Mouse (Mus musculus) midbrain, embryonic 12.5 days (tissue): ENCODE measurements at regions not wholly inside any gene's neighbourhood (a gene's known extent, or its start where the extent isn't known, plus 50 kb on each side); places are given as distances from the start of the nearest gene placed in this dataset.

Experiments
- ATAC-seq: fragments of 200-750 bp; cut with Nextera tagmentation; 2 replicates; pipeline ENCODE4 v1.8.0; 2017; ENCODE audit warnings: low read depth, moderate TSS enrichment, moderate library complexity; ENCODE audit not compliant: low FRiP score
- H3K27ac ChIP-seq: fragments of 300-500 bp; sonication (generic); replicated peaks from 2 replicates; pipeline ENCODE4 v1.5.1; 2016; ENCODE audit warnings: mild to moderate bottlenecking
- H3K27me3 ChIP-seq: fragments of 300-500 bp; sonication (generic); 2 replicates; pipeline ENCODE4 v1.6.1; 2016; ENCODE audit warnings: mild to moderate bottlenecking
- H3K36me3 ChIP-seq: fragments of 300-500 bp; sonication (generic); 2 replicates; pipeline ENCODE4 v1.6.1; 2016
- H3K4me1 ChIP-seq: fragments of 300-500 bp; sonication (generic); 2 replicates; pipeline ENCODE4 v1.6.1; 2016
- H3K4me2 ChIP-seq: fragments of 300-500 bp; sonication (generic); replicated peaks from 2 replicates; pipeline ENCODE4 v1.6.1; 2016; ENCODE audit warnings: mild to moderate bottlenecking, moderate library complexity
- H3K4me3 ChIP-seq: fragments of 300-500 bp; sonication (generic); 2 replicates; pipeline ENCODE4 v1.5.1; 2016; ENCODE audit warnings: mild to moderate bottlenecking
- H3K9ac ChIP-seq: fragments of 300-500 bp; sonication (generic); replicated peaks from 2 replicates; pipeline ENCODE4 v1.6.1; 2016; ENCODE audit warnings: mild to moderate bottlenecking, moderate library complexity
- H3K9me3 ChIP-seq: fragments of 300-500 bp; sonication (generic); 2 replicates; pipeline ENCODE4 v1.6.1; 2016; ENCODE audit warnings: mild to moderate bottlenecking
- WGBS: fragments of 180-500 bp; shearing (Covaris S2); methylation state at CpG from one replicate; pipeline ENCODE4 v1.1.7; 2016; 5-methylcytosine and 5-hydroxymethylcytosine counted together

- no peak overlapping the region for H3K4me3 ChIP-seq
- no peaks in the 10 kb centered on the region for H3K9me3 ChIP-seq
- H3K36me3 ChIP-seq: no peaks in the 10 kb centered on the region
- H3K4me2 ChIP-seq: no peak overlapping the region
- WGBS: 77% methylated on average over 10 of the region's 10 CpGs
- H3K4me1 ChIP-seq: no peaks in the 10 kb centered on the region
- no peak for ATAC-seq
- no peaks in the 10 kb centered on the region for H3K27me3 ChIP-seq
- no peak overlapping the region for H3K27ac ChIP-seq
- H3K9ac ChIP-seq: no peak overlapping the region
Observed at GRCm38 (mm10) chr10:9005140-9005909, 119.5 kb upstream of the Sash1 start.

DNA sequence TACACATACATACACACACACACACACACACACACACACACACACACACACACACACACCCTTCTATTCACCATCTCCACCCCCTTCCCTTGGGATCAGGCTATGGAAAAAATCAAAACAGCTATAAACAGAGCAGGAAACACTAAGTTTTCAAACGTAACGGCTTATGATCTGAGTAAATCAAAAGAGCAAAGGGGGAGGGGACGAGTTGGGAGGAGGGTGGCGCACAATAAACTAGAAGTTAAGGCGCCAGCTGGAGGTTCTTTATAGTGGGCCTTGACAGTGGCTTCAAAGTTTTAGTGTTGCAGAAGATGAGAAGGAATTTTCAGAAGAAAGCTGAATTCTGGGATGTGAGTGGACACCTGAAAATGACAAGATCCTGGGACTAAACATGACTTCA lies 116.4 kb upstream of the Sash1 start:
- peaks cover 6% of the 10 kb centered on the region; the same call in 1 of the 2 replicates for H3K4me1 ChIP-seq
- H3K27ac ChIP-seq: no peak overlapping the region
- 89% methylated on average over 5 of the region's 5 CpGs for WGBS
- H3K4me3 ChIP-seq: no peak overlapping the region
- no peak overlapping the region for H3K9ac ChIP-seq
- no peaks in the 10 kb centered on the region for H3K36me3 ChIP-seq
- no peak overlapping the region for H3K4me2 ChIP-seq
- H3K9me3 ChIP-seq: no peaks in the 10 kb centered on the region
- no peaks in the 10 kb centered on the region for H3K27me3 ChIP-seq
- ATAC-seq: no peak

GRCm38 (mm10) chr10:8998758-8999398 lies 113.0 kb upstream of the Sash1 start:
- Histone ChIP-seq H3K4me3 (no peak overlapping the region), H3K36me3 (no peaks in the 10 kb centered on the region), H3K9ac (no peak overlapping the region), H3K4me1 (peaks cover 6% of the 10 kb centered on the region; the same call in 1 of the 2 replicates), H3K4me2 (no peak overlapping the region), H3K9me3 (no peaks in the 10 kb centered on the region), H3K27ac (no peak overlapping the region), H3K27me3 (no peaks in the 10 kb centered on the region; the same call in 1 of the 2 replicates)
- ATAC-seq: peak; percentile 63; the same call in 1 of the 2 replicates
- WGBS: 33% methylated on average over 5 of the region's 5 CpGs

DNA sequence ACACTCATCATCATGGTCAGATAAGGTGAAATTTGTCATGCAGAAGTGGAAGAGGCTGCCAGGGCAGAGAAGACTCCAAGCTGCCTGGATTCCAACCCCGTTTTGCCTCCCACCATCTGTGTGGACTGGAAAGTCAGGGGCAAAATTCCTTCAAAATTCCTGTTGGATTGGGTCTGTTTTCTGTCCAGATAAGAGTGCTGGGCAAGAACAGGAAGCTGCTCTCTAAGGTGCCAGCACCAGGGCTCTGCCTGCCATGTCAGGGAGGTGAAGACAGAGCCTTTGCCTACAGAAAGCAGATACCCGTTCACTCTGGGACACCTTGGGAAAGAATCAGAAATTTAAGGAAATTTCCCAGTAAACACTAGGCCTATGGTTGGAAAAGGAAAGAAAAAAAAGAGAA lies 112.5 kb upstream of the Sash1 start:
- peaks cover 6% of the 10 kb centered on the region; the same call in 1 of the 2 replicates for H3K4me1 ChIP-seq
- H3K4me2 ChIP-seq: no peak overlapping the region
- no peaks in the 10 kb centered on the region; the same call in 1 of the 2 replicates for H3K27me3 ChIP-seq
- 70% methylated on average over 2 of the region's 2 CpGs for WGBS
- H3K9ac ChIP-seq: no peak overlapping the region
- no peaks in the 10 kb centered on the region for H3K9me3 ChIP-seq
- H3K27ac ChIP-seq: no peak overlapping the region
- H3K36me3 ChIP-seq: no peaks in the 10 kb centered on the region
- no peak overlapping the region for H3K4me3 ChIP-seq
- ATAC-seq: no peak

GRCm38 (mm10) chr10:8995097-8995496 lies 109.2 kb upstream of the Sash1 start:
- no peaks in the 10 kb centered on the region for H3K9me3 ChIP-seq
- peaks cover 11% of the 10 kb centered on the region for H3K4me1 ChIP-seq
- WGBS: 65% methylated on average over 3 of the region's 3 CpGs
- no peak overlapping the region for H3K9ac ChIP-seq
- no peaks in the 10 kb centered on the region; the same call in 1 of the 2 replicates for H3K27me3 ChIP-seq
- no peaks in the 10 kb centered on the region for H3K36me3 ChIP-seq
- ATAC-seq: no peak
- no peak overlapping the region for H3K27ac ChIP-seq
- no peak overlapping the region for H3K4me3 ChIP-seq
- no peak overlapping the region for H3K4me2 ChIP-seq

DNA sequence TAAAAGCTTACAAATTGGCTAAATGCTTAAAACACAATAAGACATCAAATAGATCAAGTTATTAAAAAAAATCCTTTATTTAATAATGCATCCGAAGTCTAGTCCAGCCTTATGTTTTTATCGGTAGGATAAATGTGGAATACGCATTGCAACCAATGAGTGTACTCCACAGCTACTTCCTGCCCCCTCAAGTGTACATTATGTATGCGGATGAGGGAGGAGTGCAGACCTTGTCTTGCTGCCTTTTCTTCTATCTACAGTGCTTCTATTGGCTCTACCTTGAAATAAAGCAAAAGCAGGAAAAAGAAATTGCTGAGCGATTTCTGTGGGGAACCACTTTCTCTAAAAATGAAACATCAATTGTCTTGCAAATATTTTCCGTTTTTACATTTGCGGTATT lies 100.5 kb upstream of the Sash1 start:
- Histone ChIP-seq H3K27ac (no peak overlapping the region), H3K9ac (no peak overlapping the region), H3K36me3 (no peaks in the 10 kb centered on the region), H3K4me2 (no peak overlapping the region), H3K27me3 (no peaks in the 10 kb centered on the region), H3K4me3 (no peak overlapping the region), H3K9me3 (no peaks in the 10 kb centered on the region), H3K4me1 (no peaks in the 10 kb centered on the region)
- 83% methylated on average over 7 of the region's 7 CpGs for WGBS
- no peak for ATAC-seq

DNA sequence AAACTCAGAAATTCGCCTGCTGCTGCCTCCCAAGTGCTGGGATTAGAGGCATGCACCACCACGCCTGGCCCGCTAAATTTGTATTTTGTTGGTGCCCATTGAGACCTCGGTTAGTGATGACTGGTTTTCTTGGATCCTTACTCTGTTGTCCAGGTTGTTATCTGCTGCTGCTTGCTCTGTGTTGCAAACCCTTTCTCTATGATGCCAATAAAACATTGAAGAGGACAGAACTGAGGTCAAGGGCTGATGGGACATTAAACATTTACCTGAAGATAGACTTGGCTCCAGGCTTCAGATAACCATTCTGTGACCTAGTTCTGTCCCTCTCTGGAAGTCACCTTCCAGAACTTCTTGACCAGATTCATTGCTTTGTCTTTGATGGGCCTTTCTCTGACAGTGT lies 97.5 kb upstream of the Sash1 start:
- no peak overlapping the region for H3K9ac ChIP-seq
- H3K27me3 ChIP-seq: no peaks in the 10 kb centered on the region
- ATAC-seq: no peak
- H3K36me3 ChIP-seq: no peaks in the 10 kb centered on the region
- no peak overlapping the region for H3K27ac ChIP-seq
- no peaks in the 10 kb centered on the region for H3K4me1 ChIP-seq
- no peaks in the 10 kb centered on the region for H3K9me3 ChIP-seq
- no peak overlapping the region for H3K4me3 ChIP-seq
- whole genome bisulfite sequencing: 81% methylated on average over 4 of the region's 4 CpGs
- H3K4me2 ChIP-seq: no peak overlapping the region

DNA sequence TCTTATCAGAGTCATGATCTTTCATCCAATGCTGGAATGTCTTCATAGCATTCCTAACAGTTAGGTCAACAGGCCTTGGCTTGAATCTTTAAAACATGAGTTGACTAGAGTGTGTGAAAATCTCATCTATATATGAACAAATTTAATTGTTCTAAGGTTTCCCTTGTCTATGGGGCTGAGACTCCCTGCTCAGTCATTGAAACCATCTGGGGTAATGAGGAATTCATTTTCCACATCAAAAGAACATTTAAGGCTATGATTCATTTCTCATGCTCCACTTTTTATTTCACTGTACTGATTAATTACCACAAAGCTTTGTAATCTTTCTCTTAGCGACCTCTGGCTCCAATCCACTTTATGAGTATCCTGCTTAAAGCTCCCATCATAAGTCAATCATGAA lies 94.7 kb upstream of the Sash1 start:
- Histone ChIP-seq H3K9ac (no peak overlapping the region), H3K4me1 (no peaks in the 10 kb centered on the region), H3K27me3 (no peaks in the 10 kb centered on the region), H3K9me3 (no peaks in the 10 kb centered on the region), H3K27ac (no peak overlapping the region), H3K4me2 (no peak overlapping the region), H3K4me3 (no peak overlapping the region), H3K36me3 (no peaks in the 10 kb centered on the region)
- WGBS: 77% methylated on average over 1 of the region's 1 CpGs
- ATAC-seq: no peak

GRCm38 (mm10) chr10:8978595-8978994 lies 92.7 kb upstream of the Sash1 start:
- Histone ChIP-seq H3K4me2 (no peak overlapping the region), H3K9ac (no peak overlapping the region), H3K27ac (no peak overlapping the region), H3K4me3 (no peak overlapping the region), H3K4me1 (no peaks in the 10 kb centered on the region), H3K27me3 (no peaks in the 10 kb centered on the region), H3K9me3 (no peaks in the 10 kb centered on the region), H3K36me3 (no peaks in the 10 kb centered on the region)
- no peak for ATAC-seq
- WGBS: 95% methylated on average over 3 of the region's 3 CpGs

- Histone ChIP-seq H3K9me3 (no peaks in the 10 kb centered on the region), H3K36me3 (no peaks in the 10 kb centered on the region), H3K27me3 (no peaks in the 10 kb centered on the region), H3K4me1 (no peaks in the 10 kb centered on the region), H3K4me3 (no peak overlapping the region), H3K9ac (no peak overlapping the region), H3K4me2 (no peak overlapping the region), H3K27ac (no peak overlapping the region)
- ATAC-seq: no peak
- WGBS: 64% methylated on average over 1 of the region's 1 CpGs
Observed at GRCm38 (mm10) chr10:8973934-8974333, 88.1 kb upstream of the Sash1 start.

GRCm38 (mm10) chr10:8972789-8973551 lies 87.1 kb upstream of the Sash1 start:
- no peaks in the 10 kb centered on the region for H3K27me3 ChIP-seq
- H3K4me2 ChIP-seq: no peak overlapping the region
- H3K36me3 ChIP-seq: no peaks in the 10 kb centered on the region
- H3K9ac ChIP-seq: no peak overlapping the region
- ATAC-seq: no peak
- no peak overlapping the region for H3K4me3 ChIP-seq
- H3K9me3 ChIP-seq: no peaks in the 10 kb centered on the region
- H3K27ac ChIP-seq: no peak overlapping the region
- no peaks in the 10 kb centered on the region; the same call in 1 of the 2 replicates for H3K4me1 ChIP-seq
- 77% methylated on average over 8 of the region's 8 CpGs for WGBS

DNA sequence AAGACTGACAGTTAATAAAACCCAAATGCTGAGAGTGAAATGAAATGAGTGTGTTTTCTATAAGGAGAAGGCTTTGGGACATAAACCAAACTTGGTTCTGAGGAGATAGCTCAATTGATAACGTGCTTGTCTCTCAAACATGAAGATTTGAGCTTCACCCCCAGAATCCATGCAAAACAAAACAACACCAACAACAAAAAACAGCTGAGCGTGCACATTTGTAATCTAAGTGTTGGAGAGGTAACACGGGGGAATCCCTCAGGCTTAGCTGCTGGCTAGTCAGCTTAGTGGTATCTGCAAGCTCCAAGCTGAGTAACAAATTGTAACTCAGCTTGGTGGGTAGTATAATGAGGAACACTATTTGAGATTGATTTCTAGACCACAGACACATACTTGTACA lies 84.9 kb upstream of the Sash1 start:
- 82% methylated on average over 3 of the region's 3 CpGs for WGBS

More for the DNA sequence above, 84.9 kb upstream of the Sash1 start:
- Histone ChIP-seq H3K4me2 (no peak overlapping the region), H3K9ac (no peak overlapping the region), H3K9me3 (no peaks in the 10 kb centered on the region), H3K27me3 (no peaks in the 10 kb centered on the region), H3K27ac (no peak overlapping the region), H3K4me1 (no peaks in the 10 kb centered on the region; the same call in 1 of the 2 replicates), H3K36me3 (no peaks in the 10 kb centered on the region), H3K4me3 (no peak overlapping the region)
- no peak for ATAC-seq
